Mouse (Mus musculus) kidney, postnatal 36 days (tissue): ENCODE data around the gene Grik3.

ENCODE experiments used
- DNase-seq, 2 experiments: peaks; one replicate each; pipeline ENCODE4 v3.0.0; 2021 to 2022; ENCODE audit warnings: mixed read lengths in 2 of 2

Gene Grik3

DNA sequence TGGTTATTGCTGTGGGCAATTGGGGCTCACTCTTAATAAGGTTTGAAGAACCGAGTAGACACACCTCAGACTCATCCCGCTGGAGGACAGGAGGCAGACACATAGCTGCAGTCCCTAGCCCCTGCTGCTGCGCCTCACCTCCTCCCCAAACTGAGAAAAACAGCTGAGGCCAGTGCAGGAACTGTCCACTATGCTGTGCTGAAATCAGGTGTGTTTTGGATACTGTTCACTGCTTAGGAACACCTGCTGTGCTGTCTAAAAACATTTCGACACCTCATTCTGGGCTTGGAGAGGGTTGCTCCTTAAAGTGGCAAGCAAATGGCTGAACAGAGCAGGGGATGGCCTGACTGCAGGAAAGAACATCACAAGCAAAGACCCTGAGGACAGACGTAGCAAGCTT lies 57.7 kb downstream of the Grik3 start:
- no peak for DNase-seq

DNA sequence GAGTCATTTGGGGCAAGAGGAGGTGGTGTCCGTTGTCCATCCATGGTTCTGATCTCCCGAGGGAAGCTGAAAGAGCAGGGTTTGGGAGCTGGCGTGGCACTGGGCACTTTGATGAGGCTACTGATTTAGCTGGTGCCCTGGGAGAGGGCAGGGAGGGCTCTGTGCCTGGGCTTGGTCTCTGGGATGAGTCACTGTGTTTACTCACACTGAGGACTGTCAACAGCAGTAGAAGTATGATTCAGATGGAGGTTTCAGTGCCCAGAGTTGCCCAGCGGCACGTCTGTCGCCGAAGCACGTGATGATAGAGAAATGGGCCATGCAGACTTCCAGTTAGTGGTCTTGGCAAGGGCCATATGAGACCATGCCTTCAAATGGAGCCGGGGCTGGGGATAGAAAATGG lies 63.3 kb downstream of the Grik3 start:
- DNase-seq = no peak

DNA sequence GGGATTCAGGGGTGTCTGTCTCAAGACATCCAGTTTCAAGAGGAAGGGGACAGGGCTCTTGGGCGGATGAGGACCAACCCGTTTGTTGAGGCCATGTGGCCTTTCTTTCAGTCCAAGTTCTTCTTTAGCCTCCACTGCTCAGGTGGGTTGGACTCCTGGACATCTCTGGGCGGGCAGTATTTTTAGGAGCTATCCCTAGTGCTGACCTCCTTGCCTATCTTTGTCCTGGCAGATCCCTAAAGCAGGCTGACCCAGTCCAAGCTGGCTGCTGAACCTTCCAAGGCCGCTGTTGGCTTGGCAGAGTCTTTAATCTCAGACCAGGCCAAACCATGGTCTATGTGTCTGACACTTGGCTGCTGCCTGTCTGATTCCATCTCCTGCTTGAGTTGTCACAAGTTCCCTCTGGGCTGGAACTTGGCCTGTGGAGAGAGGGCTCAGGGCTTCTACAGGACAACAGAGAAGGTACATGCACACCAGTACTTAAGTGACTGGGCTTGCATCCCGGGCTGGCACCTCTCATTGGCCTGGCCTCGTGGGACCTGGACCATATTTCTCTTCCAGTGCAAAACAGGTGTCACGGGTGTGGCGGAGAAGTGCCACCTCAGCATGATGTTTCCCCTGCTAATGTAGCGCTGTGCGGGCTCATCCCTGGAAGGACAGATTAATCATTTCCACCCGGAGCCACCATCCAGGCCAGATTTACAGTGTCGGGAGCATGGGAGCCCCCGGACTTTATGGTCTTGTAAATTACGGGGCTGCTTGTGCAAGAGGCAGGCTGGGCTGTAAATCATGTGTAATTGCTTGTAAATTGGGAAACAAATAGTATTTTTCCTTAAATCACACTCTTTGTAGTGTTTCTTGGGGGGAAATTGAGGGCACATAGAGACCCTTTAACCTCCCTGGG lies 66.2 kb downstream of the Grik3 start:
- DNase-seq = peak in 1 of 2 experiments; percentile 20

DNA sequence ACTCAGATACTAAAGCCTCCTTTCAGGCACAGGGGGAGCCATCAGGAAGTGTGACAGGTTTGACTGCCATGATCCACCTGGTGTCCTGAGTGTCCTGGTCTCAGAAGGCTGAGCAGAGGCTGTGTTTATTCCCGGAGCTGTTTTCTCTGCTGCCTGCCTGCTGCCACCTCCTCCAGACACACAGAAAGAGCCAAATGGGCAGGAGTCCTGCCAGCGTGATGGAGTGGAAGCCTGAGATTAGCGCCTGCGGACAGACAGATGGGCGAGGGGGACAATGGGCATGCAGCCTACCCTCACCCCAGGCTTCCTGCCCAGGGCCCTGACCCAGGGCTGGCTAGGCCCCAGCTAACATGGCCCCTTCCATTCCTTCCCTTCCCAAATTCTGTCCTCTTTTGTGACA lies 69.1 kb downstream of the Grik3 start:
- no peak for DNase-seq

DNA sequence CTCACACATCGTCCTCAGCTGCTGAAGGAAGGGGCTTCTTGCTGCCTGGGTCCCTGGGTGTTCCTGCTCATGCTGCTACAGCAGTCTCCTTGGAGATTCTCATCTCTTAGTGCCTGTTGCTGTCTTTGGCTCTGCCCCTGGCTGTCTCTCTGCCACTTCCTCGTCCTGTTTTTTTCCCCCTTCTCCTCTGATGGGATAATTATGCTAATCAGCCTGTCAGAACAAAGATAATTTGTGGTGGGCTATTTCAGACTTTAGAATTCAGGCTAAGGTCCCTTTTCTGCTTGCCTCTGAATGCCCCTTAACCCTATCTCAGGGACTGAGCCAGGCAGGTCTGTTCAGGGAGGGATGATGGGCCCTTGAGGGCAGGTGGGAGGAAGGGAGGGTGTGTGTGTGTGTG lies 70.3 kb downstream of the Grik3 start:
- no peak for DNase-seq

DNA sequence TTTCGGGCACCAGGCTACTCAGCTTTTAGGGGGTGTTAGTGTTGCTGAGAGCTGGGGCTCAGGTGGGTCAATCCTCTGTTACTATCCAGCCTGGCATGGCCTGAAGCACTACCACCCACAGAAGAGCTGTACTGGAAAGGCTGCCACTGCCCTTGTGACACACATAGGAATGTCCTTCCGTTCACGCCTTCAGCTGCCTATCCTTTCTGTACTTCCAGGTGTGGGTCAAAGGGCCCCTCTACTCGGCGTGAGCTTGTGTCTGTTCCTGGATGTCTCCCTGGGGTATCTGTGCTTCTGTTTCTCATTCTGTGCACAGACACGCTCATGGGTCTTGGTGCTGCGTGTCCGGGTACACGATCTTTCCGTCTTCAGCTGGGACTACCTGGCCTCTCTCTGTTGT lies 73.1 kb downstream of the Grik3 start:
- DNase-seq = no peak

DNA sequence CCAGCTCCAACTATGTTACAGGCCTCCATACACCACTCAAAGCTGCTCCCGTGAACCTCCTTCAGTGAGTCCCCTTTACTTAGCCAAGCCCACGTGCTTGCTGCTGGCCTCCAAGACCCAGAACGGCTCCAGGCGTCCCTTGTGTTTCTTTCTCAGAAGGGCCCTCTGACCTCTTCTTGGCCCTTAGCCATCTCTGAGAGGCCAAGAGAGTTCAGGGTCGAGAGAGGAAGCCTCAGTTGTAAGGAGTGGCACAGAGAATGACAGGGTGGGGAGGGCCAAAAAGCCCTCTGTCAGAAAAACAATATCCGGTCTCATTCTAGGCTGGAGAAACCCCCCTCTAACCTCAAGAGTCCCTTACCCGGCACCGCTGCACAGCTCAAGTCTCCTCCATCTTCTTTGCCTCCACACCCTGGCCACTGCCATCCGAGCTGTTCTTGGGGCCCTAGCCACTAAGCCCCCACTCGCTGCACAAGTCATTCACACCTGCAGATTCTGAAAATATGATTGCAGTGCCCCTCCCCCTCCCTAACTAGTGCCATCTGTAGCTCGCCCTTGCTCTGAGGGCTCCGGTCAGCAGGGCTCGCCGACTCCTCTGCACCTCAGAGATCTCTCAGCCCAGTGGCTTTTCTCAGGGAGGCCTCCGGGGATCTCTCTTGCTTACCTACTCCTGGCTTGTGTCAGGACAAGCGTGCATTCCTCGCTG lies 73.7 kb downstream of the Grik3 start:
- DNase-seq = peak; percentile 6 to 41

DNA sequence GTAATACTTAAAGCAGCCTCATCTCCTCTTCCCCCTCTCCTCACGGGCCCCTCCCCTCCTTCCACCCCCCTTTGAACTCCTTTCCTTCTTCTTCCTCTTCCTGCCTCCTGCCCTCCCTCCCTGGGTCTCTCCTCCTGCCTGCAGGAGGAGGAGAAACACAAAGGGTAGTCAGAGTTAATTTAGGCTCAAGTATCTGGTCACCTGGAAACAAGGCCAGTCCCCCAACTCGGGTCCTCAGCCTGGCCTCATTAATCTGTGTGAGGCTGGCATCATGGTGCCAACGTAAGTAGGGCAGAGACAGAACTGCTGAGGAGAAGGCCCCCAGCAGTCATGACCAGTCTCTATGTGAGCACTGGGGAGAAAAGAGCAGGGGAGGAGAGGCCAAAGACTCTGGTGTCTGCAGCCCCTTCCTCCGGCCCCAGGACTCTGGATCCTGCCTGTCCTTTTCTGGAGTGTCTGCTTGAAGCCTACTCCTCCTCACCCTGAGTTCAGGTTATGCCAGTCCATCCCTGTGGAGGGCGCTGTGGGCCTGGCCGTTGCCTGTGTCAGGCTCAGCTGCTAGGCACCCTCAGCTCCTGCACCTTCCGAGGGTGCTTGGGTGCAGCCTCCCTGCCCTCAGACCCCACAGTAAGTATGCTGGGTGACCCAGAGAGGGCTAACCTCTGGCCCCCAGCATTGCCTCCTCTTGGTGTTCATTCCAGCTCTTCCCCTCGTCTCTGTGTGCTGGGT lies 75.4 kb downstream of the Grik3 start:
- DNase-seq = no peak

DNA sequence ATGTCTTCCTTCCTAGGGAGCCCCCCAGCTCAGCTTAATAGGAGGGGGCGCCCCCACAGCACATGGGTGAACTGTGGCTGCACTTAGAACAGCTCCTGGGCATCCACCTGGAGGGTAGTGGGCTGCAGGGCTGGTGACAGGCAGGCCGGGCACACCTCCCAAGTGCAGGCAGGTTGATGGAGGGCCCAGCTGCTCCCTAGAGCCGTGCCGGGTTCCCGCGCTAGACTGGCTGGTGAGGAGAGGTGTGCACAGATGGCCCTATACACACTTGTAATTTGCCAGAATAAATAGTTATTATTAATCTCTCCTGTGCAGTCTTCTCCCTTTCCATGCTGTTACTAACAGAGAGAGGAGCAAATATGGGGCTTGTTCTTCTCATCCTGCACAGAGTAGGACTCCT lies 77.7 kb downstream of the Grik3 start:
- no peak for DNase-seq

DNA sequence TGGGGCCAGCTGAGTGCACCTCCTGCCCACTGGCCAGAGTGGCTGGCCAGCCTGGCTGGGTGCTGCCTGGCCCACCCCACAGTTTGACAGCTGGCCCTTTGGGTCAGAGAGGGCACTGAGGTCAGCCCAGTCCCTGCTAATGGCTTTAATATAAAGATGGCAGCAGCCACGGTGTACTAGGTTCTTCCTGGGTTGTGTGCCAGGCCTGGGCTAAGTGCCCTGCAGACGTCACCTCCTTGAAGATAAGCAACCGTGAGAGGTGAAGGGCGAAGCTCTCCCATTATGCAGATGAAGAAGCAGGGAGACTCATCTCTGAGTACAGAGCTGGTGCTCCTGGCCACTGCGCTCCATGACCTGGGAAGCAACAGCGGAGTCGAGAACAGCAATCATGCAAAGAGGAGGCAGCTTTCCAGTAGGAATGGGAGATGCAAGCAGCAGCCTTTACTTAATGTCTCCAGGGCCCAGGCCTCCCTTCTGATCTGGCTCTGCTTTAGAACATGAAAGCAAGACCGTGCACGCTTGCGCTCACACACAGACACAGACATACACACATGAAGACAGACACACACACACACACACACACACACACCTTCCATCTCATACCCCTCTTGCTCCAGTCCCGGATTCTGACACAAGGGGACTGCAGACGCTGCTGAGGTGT lies 81.3 kb downstream of the Grik3 start:
- no peak for DNase-seq

DNA sequence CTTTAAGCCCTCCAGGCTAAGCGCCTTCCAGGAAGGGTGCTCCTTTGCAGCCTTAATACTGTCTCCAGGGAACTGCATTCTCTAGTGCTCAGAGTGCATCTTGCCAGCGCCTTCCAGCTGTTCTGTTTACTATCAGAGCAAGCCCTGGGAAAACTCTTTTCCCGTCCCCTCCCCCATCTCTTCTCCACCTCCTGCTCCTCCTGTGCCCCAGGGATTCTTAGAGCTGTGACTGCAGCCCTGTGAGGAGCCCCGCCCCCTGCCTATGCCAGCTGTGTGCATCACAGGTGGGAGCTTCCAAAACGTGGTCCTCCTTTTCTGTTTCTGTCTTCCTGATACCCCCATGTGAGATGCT lies 81.8 kb downstream of the Grik3 start:
- DNase-seq = no peak

DNA sequence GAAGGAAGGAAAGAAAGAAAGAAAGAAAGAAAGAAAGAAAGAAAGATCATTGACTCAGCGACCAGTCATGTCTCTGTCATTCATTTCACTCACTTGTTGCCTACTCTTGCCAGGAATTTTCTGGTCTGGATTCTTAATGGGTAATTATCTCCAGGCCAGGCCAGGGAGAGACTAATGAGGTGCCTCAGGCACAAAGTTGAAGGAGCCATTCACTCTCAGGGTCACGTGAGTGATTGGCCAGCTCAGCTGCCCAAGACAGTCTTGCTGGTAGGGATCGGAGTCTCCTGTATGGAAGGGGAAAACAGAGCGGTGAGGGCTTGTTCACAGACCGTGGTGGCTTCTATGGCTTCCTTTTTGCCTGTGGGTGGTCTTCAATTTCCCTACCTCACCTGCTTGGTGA lies 82.5 kb downstream of the Grik3 start:
- DNase-seq = no peak

DNA sequence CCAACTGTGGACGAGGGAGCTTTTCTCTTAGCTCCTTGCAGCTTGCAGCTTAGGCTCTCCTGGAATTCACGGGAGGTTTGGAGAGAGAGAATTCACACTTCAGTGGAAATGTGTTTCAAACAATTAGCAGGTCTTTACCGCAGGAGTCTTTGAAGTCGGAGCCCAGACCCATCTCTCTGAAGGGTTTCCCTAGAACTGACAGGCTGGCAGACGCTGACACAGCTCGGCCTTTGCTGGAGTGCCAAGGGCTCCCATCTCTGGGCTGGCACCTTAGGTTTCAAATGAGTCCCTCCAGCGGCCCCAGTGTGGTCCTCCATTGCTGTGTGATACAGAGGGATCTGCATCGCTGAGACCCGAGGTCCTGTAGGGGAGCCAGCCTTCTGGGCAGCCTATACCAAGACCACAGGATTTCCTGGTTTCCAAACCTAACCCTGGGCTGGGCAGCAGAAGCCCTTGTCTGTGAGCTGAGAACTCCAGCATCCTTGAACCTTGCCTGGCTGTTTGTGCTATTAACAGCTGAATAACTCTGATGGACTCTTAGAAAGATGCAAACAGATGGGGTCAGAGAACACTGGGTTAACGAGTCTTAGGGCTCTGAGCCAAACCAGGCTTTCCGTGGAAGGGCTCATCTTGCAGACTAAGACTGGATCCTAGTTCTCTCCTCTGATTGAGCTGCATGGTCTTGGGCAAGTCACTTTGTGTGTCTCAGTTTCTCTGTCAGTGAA lies 83.6 kb downstream of the Grik3 start:
- DNase-seq = peak; percentile 27 to 32

DNA sequence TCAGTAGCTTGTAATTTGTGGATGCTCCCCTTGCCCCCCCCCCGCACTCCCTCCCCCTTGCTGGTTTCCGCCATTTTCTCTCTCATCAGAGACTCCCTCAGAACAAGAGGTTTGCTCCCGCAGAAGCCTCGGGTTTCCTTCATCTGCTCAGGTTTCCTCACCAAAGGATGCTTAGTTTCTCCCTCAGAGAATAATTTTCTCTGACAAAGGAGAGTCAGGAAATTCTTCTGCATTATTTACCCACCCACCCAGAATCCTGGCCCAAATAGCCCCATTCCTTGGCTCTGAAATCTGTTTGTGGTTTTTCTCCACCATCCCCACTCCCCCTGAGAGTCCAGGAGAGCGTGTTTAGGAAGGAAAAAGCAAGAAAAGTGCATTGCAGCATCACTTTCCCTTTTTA lies 89.8 kb downstream of the Grik3 start:
- no peak for DNase-seq

DNA sequence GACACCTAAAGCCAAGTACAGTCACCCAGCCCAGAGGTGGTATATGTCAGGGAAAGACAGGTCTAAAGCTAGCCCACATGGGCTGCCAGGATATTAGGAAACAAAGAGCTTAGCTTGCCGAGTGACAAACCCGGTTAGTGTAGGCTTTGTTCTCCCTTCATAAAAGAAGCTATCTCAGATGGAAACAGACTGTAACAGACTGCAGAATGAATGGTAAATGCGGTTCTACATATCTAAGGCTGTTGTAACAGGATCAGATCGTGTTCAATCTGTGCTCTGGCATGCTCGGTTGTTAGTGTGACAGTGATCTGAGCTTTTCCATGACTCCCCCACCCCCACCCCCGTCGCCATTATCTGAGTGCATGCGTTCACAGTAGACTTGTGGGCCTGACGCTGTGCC lies 92.8 kb downstream of the Grik3 start:
- DNase-seq = no peak

DNA sequence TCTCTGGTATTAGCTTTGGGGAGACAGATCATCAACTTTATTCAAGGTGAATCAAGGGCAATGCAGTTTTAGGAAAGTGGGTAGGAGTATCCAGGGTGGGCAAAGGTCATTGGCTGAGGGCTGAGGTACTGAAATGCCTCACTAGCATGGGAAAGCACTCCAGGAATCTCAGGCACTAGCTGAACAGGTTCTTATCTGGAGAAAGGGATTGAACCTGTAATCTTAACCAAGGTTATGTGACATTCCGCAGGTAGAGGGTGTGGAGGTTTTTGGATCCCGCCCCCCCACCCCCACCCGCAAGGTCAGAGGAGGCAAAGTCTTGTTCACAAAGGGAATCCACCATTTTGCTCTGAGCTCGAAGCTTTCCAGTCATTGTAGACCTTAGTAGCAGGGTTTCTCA lies 93.4 kb downstream of the Grik3 start:
- DNase-seq = no peak

DNA sequence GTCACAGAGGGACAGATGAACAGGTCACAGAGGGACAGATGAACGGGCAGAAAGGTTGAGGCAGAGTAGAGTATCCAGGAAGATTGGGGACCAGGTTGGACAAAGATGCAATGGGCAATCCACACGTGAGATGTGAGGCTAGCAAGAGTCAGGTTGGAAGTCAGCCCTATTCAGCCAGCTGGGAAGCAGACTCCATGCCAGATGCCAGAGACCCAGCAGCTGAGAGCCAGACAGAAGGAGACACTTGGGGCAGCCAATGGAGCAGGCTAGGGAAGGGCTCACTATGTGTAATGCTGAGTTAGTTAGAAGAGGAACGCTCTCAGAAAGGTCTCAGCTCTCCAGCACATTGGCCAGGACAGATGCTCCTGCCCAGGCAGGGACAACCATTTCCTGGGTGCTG lies 94.2 kb downstream of the Grik3 start:
- no peak for DNase-seq

DNA sequence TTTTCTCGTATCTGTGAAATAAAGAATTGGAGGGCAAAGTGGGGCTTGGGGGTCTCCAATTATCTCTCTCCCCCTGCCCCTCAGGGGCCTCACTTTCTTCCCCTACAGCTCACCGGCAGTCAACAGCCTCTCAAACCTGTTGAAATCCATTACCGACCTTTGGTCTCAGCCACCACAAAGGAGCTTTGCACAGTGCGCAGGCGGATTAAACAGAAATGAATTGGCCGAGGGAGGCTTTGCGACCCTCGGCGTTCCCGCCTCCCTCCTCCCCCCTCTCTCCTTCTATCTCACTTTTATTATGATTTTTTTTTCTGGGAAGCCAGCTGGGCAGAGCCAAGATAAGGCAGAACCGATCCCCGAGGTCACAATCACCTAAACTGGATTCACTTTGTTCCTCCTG lies 97.1 kb downstream of the Grik3 start:
- DNase-seq = no peak

DNA sequence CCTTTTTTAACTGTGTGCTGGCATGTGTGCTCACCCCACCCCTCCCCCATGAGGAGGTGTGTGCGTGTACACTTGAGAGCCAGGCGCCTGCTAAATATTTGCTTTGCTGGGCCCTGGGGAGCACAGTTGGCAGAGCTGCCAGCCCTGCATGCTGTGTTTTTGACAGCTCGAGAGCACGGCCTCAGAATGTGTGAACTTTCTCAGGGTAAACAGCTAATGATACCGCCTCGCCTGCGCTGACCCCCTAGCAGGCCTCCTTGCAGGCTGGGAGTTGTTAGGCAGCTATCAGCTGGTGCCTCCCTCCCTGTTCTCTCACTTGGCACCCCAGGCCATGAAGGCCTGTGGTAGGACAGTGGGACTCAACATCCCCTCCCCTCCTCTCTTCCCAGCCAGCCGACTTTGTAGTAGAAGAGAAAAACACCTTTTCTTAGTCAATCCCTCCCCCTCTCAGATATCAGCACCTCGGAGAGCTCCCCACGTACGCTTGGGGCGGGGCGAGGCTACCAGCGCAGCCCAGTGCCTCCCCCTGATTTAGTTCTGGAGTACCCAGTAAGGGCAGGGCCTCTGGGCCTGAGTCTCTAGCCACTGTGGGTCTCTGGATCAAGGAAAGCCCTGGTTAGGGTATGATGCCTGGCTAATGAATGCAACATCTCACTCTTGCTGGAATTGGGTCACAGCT lies 99.9 kb downstream of the Grik3 start:
- DNase-seq = peak in 1 of 2 experiments; percentile 31

DNA sequence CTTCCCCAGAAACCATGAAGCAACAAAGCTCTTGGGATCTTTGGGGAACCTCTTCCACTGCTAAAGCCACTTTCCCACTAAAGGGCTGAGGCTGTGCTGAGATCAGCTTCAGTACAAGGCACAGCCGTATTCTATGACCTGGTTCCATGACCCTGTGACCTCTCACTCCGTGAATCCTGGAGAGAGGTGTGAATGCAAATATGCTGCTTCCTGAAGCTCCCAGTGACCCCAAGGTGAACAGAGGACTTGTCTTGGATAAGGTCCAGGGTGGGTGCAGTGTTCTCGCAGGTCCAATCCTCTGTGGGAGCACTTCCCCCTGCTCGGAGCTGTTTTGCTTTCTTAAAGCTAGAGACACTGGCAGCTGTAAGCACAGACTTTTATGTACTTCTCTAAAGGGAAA lies 102.2 kb downstream of the Grik3 start:
- no peak for DNase-seq

DNA sequence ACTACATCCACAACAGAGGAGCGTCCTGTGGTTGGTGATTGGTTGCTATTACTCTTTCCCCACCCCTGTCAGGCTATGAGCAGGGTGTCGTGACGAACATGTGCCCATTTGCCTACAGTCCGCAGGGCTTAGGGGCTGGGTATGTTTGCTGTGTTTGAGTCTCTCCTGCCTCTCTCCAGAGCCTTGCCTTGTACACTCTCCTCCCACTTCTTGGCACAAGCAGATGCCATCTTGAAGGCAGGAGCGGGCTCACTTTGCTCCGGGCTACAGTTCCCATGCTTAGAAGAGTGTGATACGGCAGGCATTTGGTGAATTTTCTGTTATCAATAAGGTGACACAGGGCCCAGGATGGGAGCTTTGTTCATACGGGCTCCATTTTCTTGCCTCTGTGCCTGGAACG lies 104.5 kb downstream of the Grik3 start:
- no peak for DNase-seq

DNA sequence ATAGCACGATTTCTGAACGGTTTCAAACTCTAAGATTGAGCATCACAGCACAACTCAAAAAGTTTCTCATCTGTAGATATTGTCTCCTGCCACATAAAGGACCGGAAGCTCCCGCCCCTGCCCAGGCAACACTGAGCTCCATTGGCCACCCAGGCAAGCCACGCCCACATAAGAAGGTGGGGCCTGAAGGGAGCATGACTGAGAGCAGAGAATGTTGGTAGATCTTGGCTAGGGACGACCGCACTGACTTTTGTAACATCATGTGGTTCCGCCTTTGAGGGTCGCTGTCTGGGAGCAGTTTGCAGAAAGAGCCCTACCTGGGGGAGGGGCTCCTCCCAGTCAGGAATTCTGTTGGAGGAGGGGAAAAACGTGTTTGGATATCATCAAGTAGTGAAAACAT lies 108.2 kb downstream of the Grik3 start:
- no peak for DNase-seq
